ENCODE assay signal across 9 mouse cellular contexts in genomic region chr7:16993651-16994399, GRCm38 (mm10). TPM values are rescaled to one million over a fixed set of nuclear protein-coding genes. Genes with fewer than 3 reads are reported as not detected.
A peak's percentile ranks its signal among the peaks of the same experiment; 100 is the strongest.
DNase-seq lines count a peak whose midpoint lies in the region; ATAC-seq and TF ChIP-seq lines count a peak whose summit lies in the region.
"Had no signal": no experiment of that assay in that cellular context is flagged by ENCODE, and none has a peak within 500 bp of the region (broad histone marks: within the 10 kb centered on the region; RNA-seq: fewer than 3 reads in every experiment).

No protein-coding gene starts in this region.

- TF ChIP-seq CTCF in embryonic fibroblast, embryonic 13.5 days (IDR thresholded peaks at IDR 0.05; ENCODE audit: borderline replicate concordance, insufficient read depth, low read length): no peak

- TF ChIP-seq POLR2A in embryonic fibroblast, embryonic 13.5 days (IDR thresholded peaks at IDR 0.05; ENCODE audit: low read depth, low read length): peak; percentile 89

- H3K4me1 ChIP-seq in embryonic fibroblast, embryonic 13.5 days (ENCODE audit: control insufficient read depth, insufficient read depth, low read length): no peaks in the 10 kb centered on the region
- H3K4me1 ChIP-seq in heart, embryonic 16.5 days (ENCODE audit: control insufficient read depth, insufficient read depth, low read length): peaks cover 60% of the 10 kb centered on the region
- H3K4me1 ChIP-seq in stomach, embryonic 14.5 days (ENCODE audit: control insufficient read depth, insufficient read depth, low read length): peaks cover 49% of the 10 kb centered on the region

- peak; percentile 42 for DNase-seq in right cerebral cortex, postnatal 14 days
- no peak for DNase-seq in right cerebral cortex, postnatal 36 days (ENCODE audit: low spot score in 2 of 2)
- peak; percentile 88 for DNase-seq in kidney, postnatal 14 days

- peak overlapping the region; percentile 90 for H3K4me2 ChIP-seq in heart, embryonic 16.5 days (ENCODE audit: low read depth, low read length)
- peak overlapping the region; percentile 73 for H3K4me2 ChIP-seq in stomach, embryonic 14.5 days (replicated peaks; ENCODE audit: low read depth, low read length)

- peak overlapping the region; percentile 75 for H3K4me3 ChIP-seq in embryonic fibroblast, embryonic 13.5 days (ENCODE audit: insufficient read depth, low read length)
- H3K4me3 ChIP-seq in heart, embryonic 16.5 days (ENCODE audit: low read length): peak overlapping the region; percentile 78
- peak overlapping the region; percentile 82 for H3K4me3 ChIP-seq in stomach, embryonic 14.5 days (ENCODE audit: low read depth, low read length)

- H3K9me3 ChIP-seq in heart, embryonic 16.5 days (replicated peaks; ENCODE audit: control insufficient read depth, low read length): no peaks in the 10 kb centered on the region
- H3K9me3 ChIP-seq in stomach, embryonic 14.5 days (ENCODE audit: control insufficient read depth, low read depth, low read length): no peaks in the 10 kb centered on the region

- ATAC-seq in heart, embryonic 16.5 days (replicated peaks; ENCODE audit: extremely low read depth, insufficient read depth, low FRiP score): peak; percentile 94
- ATAC-seq in megakaryocyte, adult 5-6 weeks (ENCODE audit: poor library complexity, severe bottlenecking): peak; percentile 51
- peak; percentile 93 for ATAC-seq in stomach, embryonic 14.5 days (ENCODE audit: insufficient number of reproducible peaks, insufficient read depth, low FRiP score, low read depth)
- ATAC-seq in cerebellum, adult (ENCODE audit: insufficient number of reproducible peaks, low FRiP score, low TSS enrichment): no peak
- ATAC-seq: Patski had no signal

- no peaks in the 10 kb centered on the region for H3K27me3 ChIP-seq in heart, embryonic 16.5 days (ENCODE audit: control insufficient read depth, insufficient read depth, low read length)
- no peaks in the 10 kb centered on the region for H3K27me3 ChIP-seq in stomach, embryonic 14.5 days (ENCODE audit: control insufficient read depth, insufficient read depth, low read length)

- WGBS in heart, embryonic 16.5 days: under 1% methylated on average over 27 of the region's 27 CpGs
- under 1% methylated on average over 27 of the region's 27 CpGs for WGBS in stomach, embryonic 14.5 days

- H3K27ac ChIP-seq in embryonic fibroblast, embryonic 13.5 days (ENCODE audit: insufficient read depth, low read length): no peak overlapping the region
- H3K27ac ChIP-seq in heart, embryonic 16.5 days (ENCODE audit: low read length): peak overlapping the region; percentile 94
- peak overlapping the region; percentile 94 for H3K27ac ChIP-seq in stomach, embryonic 14.5 days (ENCODE audit: low read length)

- peaks cover 16% of the 10 kb centered on the region for H3K36me3 ChIP-seq in heart, embryonic 16.5 days (ENCODE audit: control insufficient read depth, insufficient read depth)
- peaks cover 18% of the 10 kb centered on the region; the same call in 1 of the 2 replicates for H3K36me3 ChIP-seq in stomach, embryonic 14.5 days (ENCODE audit: control insufficient read depth, insufficient read depth, low read length)

- peak overlapping the region; percentile 87 for H3K9ac ChIP-seq in heart, embryonic 16.5 days (ENCODE audit: low read length)
- H3K9ac ChIP-seq in stomach, embryonic 14.5 days (replicated peaks; ENCODE audit: low read depth, low read length): peak overlapping the region; percentile 80

RNA-seq across cellular contexts. Expression of gene Ccdc8, which starts 1.3 kb away (rescaled TPM):
- polyA plus RNA-seq in embryonic fibroblast, embryonic 13.5 days (2011; ENCODE audit: insufficient read length, low read depth, missing spikeins): 9.4 and 15.0 TPM in 2 replicates
- 45.1 and 47.4 TPM in 2 replicates for polyA plus RNA-seq in heart, embryonic 16.5 days (2015; fragmentation: Nextera tagmentation; extraction: Ambion mirVana)
- total RNA-seq in megakaryocyte, adult 5-6 weeks (2015): 0.02 and 0.07 TPM in 2 replicates
- 0.40 and 0.69 TPM in 2 replicates for total RNA-seq in megakaryocyte, adult 5-6 weeks (2017)
- 18.7 and 22.3 TPM in 2 replicates for polyA plus RNA-seq in stomach, embryonic 14.5 days (2014; fragmentation: Nextera tagmentation; extraction: Ambion mirVana)

RNA-seq across cellular contexts. Expression of gene Gm42372, which starts 10.9 kb away (rescaled TPM):
- not detected in 2 replicates for polyA plus RNA-seq in embryonic fibroblast, embryonic 13.5 days (2011; ENCODE audit: insufficient read length, low read depth, missing spikeins)
- 0.07 and 0.09 TPM in 2 replicates for polyA plus RNA-seq in heart, embryonic 16.5 days (2015; fragmentation: Nextera tagmentation; extraction: Ambion mirVana)
- 0.18 TPM in 1 of 2 replicates, not detected in the other for total RNA-seq in megakaryocyte, adult 5-6 weeks (2015)
- 0.04 and 0.11 TPM in 2 replicates for total RNA-seq in megakaryocyte, adult 5-6 weeks (2017)
- polyA plus RNA-seq in stomach, embryonic 14.5 days (2014; fragmentation: Nextera tagmentation; extraction: Ambion mirVana): 0.55 and 0.59 TPM in 2 replicates

RNA-seq across cellular contexts. Expression of gene Ppp5c, which starts 33.9 kb away (rescaled TPM):
- 63.2 and 72.7 TPM in 2 replicates for polyA plus RNA-seq in embryonic fibroblast, embryonic 13.5 days (2011; ENCODE audit: insufficient read length, low read depth, missing spikeins)
- polyA plus RNA-seq in heart, embryonic 16.5 days (2015; fragmentation: Nextera tagmentation; extraction: Ambion mirVana): 105 and 108 TPM in 2 replicates
- total RNA-seq in megakaryocyte, adult 5-6 weeks (2015): 39.9 and 51.4 TPM in 2 replicates
- total RNA-seq in megakaryocyte, adult 5-6 weeks (2017): 31.6 and 33.1 TPM in 2 replicates
- polyA plus RNA-seq in stomach, embryonic 14.5 days (2014; fragmentation: Nextera tagmentation; extraction: Ambion mirVana): 93.6 and 94.4 TPM in 2 replicates

RNA-seq across cellular contexts. Expression of gene Pnmal1, which starts 34.3 kb away (rescaled TPM):
- not detected in 2 replicates for polyA plus RNA-seq in embryonic fibroblast, embryonic 13.5 days (2011; ENCODE audit: insufficient read length, low read depth, missing spikeins)
- 0.09 TPM in 2 replicates for polyA plus RNA-seq in heart, embryonic 16.5 days (2015; fragmentation: Nextera tagmentation; extraction: Ambion mirVana)
- not detected in 2 replicates for total RNA-seq in megakaryocyte, adult 5-6 weeks (2015)
- not detected in 2 replicates for total RNA-seq in megakaryocyte, adult 5-6 weeks (2017)
- 4.2 TPM in 2 replicates for polyA plus RNA-seq in stomach, embryonic 14.5 days (2014; fragmentation: Nextera tagmentation; extraction: Ambion mirVana)
- polyA plus RNA-seq: Patski had no signal

RNA-seq across cellular contexts. Expression of gene Pnmal2, which starts 49.3 kb away (rescaled TPM):
- 0.73 and 1.3 TPM in 2 replicates for polyA plus RNA-seq in embryonic fibroblast, embryonic 13.5 days (2011; ENCODE audit: insufficient read length, low read depth, missing spikeins)
- 5.6 and 6.0 TPM in 2 replicates for polyA plus RNA-seq in heart, embryonic 16.5 days (2015; fragmentation: Nextera tagmentation; extraction: Ambion mirVana)
- total RNA-seq in megakaryocyte, adult 5-6 weeks (2015): not detected in 2 replicates
- not detected in 2 replicates for total RNA-seq in megakaryocyte, adult 5-6 weeks (2017)
- polyA plus RNA-seq in stomach, embryonic 14.5 days (2014; fragmentation: Nextera tagmentation; extraction: Ambion mirVana): 8.6 and 8.8 TPM in 2 replicates

Comparison
In these comparisons a context has a peak if more than half of its experiments do, and no peak if none do; other contexts are left out.
1. DNase-seq: peak in right cerebral cortex, postnatal 14 days (single experiment) and kidney, postnatal 14 days (single experiment); none in right cerebral cortex, postnatal 36 days (0 of 2).
2. Peak in every context shown above with its lines, with median percentiles within 50 percentile points of each other: H3K4me3 ChIP-seq.